Mouse (Mus musculus) fibroblast of lung, adult 2 months (primary cell): Measurements from ENCODE around the gene Acaca.

Experiments
- DNase-seq: peaks from one replicate; pipeline ENCODE4 v3.0.0-alpha.2; 2011; ENCODE audit warnings: low read depth

The Acaca gene

DNA sequence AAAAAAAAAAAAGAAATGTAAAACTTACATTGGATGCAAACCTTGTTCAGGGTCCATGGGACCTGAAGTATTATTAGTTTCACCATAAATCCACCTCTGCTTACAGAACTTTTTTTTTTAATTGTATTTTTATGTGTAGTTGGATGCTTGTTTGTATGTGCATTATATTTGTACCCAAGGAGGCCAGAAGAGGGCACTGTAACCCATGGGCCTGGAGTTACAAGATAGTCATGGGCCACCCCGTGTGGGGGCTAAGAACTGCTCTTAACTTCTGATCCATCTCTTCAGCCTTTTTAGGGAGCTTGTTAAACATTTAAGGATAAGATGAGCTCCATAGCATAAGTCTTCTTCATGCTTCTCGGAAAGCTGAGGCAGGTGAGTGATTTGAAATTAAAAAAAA is 21.4 kb downstream of the Acaca start:
- DNase-seq, result no peak

DNA sequence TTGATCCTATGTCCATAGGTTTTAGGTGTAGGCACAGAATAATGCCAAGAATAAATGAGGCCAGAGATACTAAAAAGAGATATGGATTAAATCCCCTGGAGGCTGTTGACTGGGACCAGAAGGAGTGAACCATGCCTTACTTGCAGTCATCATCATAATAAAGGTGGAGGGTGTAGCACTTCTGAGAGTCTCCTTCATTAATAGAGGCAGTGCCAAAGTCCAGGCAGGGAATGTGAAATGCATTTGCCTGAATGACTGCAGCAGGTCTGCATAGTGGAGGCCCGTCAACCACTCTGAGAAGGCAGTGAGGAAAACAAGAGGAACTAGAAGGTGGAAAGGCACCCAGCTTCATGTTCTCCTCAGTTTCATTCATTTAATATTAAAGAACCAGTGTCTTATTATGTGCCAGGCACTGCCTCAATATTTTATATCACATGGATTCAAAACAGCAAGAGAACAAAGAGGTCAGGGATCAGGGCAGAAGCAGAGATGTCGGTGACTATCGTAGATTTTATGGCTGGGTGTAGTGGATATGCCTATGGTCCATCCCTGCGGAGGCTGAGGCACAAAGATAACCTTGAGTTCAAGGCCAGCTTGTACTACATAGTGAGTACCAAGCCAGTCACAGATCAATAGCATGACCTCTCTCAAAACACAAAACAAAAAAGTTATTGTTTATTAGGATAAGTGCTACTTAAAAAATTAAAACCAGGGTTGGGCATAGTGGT is 27.2 kb downstream of the Acaca start:
- DNase-seq, result no peak

DNA sequence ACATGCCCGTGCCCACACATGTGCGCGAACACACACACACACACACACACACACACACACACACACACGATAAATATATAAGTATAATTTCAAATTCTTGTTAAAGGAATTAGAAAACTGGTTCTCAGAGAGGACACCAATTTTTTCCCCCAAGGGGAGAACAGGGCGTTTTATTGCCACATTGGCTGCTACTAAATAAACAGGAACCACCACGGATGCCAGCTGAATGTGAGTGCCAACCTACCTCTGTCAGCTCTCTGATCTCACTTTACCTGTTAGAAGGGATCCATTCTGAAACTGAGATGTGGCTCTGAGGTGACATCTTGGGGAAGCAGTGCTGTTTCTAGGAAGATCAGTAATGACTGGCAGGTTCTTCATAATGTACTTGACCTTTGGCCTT is 34.7 kb downstream of the Acaca start:
- DNase-seq, result no peak

DNA sequence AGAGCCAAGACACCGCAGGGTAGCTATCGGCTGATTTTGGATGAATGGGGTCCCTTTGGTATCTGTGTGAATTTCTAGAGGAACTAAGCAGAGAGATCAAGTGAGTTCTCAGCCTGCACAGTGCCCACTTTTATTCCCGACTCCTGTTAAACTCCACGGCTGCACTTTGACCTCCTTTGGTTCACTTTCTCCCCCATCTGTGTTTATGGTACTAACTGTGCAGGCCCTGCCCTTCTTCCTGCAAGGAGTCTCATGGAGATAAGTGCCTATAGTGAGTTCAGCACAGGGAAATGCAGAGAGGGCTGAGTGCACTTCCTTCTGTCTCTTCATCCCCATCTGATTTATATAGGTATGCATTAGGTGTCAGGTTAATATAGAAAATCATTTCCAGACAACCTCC is 35.1 kb downstream of the Acaca start:
- no peak for DNase-seq

DNA sequence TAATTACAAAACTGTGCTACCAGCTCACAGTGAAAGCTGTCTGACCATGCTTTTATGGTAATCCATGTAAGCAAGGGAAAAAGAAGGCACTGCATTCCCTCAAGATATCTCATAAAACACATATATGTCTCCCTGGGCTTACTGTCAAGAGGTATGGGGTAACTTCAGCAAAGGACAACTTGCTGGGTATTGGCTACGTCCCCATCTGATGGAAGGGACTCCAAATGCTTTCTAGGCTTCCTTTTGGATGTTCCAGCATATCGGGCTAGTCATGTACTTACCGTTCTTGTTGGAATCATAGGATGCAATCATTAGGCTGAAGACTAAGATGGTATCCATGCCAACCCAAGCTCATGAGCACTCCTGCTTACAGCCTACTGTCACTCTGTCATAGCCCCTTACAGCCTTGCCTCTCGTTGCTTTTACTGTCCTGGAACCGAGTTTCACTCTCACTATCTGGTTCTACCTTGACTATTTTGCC is 37.6 kb downstream of the Acaca start, which contains the start of gene Gm11437:
Gene Gm11437 (minus strand): TSS at position 431 of the 481 bp plus-strand sequence.
- no peak for DNase-seq

DNA sequence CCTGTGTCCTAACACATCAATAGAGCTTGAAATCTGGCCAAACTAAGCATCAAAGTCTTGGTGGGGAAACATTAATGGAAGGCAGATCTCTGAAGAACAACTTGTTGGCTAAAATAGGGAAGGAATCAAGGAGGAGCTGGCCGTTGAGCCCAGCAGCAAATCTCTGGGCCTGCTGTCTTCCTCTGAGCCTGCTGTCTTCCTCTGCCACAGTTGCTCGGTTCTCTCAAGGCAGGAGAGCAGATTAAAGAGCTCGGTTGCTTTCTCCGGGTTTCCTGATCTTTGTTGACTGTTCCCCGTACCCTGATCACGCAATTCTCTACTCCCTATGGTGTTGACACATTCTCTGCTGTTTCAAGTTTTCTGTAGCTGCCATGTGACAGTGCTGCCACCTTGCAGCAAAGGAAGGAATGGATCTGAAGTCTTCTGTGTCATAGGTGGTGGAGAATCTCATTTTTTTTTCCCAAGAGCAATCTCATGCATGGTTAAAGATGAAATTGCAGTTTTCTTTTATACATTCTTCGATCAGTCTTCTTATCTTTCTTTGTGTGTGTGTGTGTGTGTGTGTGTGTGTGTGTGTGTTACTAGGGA is 39.3 kb downstream of the Acaca start:
- no peak for DNase-seq

DNA sequence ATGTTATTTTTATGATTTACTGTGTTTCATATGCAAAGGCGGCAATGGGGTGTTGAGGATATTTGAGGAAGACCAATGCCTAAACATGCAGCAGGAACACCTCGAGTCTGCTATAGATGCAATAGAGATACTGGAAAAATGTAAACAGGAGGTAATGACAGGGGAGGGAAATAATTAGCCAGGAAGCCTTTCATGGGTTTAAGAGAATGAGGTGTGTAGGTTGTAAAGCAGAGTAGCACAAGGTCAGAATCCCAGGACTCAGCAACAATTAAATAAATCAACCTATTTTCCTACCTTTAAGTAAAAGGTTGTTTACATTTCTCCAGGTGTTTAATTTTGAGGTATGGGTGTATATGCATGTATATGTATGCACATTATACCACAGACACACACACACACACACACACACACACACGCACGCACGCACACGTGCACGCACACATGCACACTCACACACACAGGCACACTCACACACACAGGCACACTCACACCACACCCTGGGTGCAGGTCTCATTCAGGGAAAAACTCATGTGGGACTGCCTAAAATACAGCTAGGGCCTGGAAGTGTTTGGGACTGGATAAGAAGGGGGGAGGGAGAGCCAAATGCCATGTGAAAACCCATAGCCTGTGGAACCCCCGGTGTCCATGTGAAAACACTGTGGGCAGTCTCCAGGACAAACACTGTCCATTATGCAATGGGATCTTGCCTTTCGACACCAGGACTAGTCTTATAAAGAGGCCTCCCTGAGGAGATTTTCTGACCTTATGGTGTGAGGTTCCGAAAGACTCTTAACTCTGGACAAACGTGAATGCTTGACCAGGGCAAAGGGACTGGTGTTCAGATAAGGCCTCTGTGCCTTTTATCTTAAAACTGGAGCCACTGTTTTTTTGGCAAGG is 43.3 kb downstream of the Acaca start:
- no peak for DNase-seq

DNA sequence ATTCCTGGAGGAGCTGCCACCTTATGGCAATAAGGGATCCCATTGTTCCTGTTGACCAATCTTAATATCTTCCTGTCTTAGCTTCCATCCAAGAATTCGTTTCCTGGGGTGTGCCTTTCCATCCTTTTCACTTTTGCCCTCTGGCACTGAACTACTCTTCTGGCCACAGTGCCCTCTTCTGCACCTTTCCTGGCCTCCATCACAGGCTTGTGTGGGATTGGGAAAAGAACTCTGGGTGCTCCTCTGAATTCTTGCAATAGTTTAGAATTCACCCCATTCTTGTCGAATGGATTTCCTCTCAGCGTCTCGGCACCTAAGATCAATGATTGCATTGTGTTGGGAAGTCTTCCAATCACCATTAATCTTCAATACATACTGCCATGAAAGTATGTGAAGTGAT is 49.1 kb downstream of the Acaca start:
- DNase-seq, result no peak

DNA sequence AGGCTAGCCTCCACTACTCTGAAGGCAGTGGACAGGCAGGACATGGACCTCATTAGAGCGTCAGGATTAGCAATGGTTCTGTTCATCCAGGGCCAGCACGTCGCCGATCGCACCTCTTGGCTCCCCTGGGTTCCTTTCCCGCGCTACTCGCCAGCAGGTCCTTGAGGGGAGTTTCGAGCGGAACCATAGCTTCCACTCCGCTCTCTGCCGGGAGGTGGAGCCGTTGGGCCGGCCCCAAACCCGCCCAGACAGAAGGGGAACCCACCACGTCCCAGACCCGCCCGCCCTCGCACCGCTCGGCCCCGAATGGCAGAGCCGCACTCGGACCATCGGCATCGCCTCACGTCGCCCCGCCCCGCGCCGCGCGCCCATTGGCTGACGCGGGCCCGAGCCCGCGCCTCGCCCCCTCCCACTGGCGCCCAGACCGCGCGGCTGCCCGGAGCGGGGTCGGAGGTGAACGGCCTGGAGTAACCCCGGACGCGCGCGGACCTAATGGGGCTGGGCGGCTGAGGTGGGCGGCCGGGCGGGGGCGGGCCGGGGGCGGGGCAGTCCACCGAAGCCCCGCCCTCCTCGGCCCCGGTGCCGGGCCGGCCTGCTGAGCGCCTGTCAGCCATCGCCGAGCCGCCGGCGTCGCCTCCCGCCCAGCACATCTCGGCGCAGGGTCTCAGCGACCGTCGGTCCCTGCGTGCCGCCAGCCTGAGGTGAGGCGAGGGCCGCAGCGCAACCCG is 49.9 kb downstream of the Acaca start:
- DNase-seq, result peak; percentile 88

DNA sequence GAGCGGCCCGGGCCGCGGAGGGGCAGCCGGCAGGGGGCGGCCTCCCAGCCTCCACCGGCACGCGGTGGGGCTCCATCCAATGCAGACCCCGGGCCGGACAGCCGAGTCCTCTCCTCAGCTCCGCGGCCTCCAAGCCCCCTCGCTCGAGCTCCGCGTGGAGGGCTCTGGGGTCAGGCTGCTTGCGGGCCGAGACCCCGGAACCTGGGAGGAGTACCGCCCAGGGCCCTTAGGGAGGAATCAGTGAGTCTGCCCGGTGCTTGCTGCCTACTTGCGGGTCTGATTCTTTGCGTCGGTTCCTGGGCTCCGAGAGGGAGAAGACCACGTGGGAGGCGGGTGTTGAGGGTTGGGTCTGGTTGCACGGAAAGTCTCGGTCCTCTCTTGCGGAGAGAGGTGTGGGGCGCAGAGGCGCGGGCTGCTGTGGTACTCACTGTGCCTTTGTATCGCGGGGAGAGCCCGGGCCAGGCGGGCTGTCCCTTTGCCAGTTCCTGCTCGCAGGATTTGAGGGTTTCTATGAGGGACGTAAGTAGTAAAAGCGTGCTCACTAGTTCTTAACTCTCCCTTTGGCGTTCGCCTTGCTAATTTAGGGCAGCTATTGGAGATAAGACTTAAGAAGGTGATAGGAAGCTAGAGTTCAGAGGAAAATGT is 50.6 kb downstream of the Acaca start:
- DNase-seq, result no peak

DNA sequence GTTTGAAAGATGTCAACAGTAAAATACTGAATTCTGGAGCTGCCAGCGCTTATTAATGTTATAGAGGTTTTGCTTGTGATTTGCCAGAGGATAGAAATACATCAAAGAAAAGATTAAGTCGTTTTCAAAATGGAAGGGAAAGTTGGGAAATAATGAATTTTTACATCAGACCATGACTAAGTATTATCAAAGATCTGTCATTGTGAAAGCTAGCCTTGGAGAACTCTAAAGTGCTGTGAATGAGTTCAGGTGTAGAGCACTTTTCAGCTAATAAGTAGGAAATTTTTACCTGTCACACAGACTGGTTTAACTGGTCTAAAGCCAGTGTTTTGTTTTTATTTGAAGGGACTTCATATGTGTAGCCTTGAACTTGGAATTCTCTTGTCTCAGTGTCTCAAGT is 51.8 kb downstream of the Acaca start:
- DNase-seq, result no peak

DNA sequence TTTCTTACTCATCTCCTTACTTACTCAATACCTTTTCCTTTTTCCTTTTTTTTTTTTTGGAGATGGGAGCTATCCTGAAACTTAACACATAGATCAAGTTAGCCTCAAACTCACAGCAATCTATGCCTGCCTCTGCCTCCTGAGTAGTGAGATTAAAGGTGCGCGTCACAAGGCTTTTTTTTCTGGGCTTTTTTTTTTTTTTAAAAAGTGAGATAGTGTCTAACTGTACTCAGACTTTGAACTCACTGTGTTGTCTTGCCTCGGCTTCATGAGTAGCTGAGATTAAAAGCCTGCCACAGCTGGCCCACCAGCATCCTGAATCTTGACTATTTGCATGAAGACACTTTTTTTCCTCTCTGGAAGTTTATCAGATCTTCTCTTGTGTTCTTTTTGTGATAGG is 59.1 kb downstream of the Acaca start:
- DNase-seq, result no peak

DNA sequence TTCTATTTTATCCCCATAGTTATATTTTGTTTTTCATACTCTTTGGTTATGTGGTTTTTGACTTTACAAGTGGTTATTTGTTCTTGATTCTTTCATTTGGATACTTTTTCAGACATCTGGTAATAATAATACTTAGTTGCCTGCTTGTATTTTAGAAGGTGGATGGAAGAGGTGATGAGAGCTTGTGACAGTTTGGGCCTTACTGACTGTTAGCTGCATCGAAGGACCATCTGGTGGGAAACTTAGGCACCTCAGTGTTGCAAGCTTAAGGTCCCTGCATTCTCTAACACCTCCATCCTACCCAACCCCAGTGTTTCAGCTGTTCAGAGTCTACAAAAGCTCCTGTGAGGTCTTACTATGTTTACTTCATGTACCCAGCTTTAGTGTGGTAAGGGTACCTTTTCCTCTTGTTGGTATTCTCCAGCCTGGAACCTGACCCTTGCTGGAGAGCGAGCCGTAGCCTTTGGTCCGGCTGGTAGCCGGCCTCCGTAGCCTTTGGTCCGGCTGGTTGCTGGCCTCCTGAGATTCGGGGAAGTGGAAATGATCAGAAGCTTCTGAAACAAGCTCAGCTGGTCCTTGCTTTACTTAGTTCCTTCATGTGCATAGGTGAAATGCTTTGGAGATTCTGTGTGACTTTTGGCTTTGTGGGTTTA is 61.2 kb downstream of the Acaca start:
- DNase-seq, result peak; percentile 66

DNA sequence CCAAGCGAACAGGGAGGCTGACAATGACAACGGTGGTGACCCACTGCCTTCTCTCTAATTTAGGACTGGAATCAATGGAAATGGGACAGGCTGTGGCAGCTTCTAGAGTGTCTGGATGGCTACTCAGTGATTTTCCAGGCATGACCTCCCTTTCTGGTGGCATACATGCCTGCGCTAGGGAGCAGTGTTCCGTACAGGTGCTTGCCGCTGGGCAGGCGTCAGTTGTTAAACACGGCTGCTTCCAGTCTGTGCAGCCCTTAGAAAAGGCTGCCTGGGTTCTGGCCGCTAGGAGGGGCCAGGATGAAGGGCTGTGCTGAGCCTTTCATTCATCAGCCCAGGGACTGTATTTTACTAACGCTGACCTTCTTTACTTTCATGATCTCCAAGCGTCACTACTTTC is 63.8 kb downstream of the Acaca start:
- DNase-seq, result no peak

DNA sequence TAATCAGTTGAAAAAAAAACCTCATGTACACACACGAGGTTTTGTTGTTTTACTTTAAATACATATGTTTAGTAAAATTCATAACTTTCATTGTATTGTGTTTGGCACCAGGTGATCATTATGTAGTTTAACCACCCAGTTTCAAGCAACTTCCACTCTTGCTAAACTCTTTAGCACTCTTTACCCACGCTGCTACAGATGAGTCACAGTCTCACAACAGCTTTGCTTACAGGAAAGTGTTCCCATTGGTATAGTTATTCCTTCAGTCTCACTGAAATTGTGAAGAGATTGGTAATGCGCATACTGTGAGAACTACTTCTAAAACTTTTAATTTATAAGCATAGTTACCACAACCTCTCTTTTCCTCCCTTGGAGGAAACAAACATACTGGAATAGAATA is 65.3 kb downstream of the Acaca start:
- no peak for DNase-seq

DNA sequence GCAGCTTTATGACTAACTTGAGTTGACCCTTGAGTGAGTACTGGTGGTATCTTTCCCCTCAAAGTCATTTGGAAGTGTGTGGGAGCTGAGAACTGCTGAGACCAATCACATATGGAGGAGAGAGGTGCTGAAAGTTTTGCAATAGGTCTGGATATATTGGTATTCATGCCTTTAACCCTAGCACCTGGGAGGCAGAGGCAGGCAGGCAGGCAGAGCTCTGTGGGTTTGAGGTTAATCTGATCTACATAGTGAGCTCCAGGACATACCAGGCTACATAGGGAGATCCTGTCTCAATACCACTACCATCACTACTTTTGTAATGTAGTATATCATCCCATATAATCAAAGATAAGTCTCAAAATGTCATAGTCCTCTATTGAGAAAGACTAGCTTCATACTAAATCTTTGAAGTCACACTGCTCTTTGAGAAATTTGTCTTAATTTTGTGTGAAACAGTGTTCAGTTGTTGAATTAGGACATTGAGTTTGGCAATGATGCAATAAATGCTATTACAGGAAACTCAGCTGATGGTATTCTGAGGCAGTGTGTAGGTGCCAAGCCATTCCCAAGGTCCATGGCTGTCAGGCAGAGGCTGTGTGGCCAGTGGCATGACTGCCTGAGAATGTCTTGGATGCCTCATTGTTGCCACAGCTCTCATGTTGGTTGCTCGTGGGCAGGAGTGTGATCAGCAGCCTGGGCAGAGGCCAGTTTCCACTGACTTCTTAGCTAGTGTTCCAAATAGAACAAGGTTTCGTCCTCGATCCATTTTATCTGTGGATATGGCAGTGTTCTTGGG is 68.3 kb downstream of the Acaca start:
- peak; percentile 94 for DNase-seq

DNA sequence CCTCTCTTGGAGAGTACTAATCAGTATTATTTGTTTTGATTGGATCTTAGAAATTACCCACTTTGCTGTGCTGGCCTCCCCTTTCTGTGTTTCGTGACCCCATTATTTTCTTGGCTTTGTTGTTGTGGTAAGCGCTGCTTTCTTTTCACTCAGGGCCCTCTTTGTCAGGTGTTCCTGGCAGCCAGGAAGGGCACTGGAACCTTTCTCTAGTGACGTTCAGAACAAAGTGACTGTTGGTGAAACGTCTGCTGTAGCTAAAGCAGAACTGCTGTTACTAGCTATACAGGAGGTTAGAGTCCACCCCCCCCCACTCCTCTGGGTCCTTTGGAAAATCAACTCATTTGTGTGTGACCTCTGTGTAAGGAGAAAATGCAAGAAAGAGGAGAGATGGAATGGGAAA is 76.3 kb downstream of the Acaca start:
- no peak for DNase-seq

DNA sequence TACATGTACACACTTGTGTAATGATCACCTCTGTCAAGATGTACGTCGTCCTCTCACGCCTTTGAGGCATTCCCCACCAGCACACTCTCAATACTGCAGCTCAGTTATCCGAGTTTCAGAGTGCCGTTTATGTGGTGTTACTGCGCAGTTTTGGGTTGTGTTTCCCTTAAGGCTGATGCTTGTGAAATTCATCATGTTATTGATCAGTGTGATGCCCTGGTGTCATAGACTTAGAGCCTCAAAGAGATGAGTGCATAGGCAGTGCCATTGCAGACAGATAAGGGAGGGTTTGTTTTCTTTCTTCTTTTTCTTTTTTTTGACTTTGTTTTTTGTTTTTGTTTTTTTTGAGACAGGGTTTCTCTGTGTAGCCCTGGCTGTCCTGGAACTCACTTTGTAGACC is 81.4 kb downstream of the Acaca start:
- DNase-seq, result no peak

DNA sequence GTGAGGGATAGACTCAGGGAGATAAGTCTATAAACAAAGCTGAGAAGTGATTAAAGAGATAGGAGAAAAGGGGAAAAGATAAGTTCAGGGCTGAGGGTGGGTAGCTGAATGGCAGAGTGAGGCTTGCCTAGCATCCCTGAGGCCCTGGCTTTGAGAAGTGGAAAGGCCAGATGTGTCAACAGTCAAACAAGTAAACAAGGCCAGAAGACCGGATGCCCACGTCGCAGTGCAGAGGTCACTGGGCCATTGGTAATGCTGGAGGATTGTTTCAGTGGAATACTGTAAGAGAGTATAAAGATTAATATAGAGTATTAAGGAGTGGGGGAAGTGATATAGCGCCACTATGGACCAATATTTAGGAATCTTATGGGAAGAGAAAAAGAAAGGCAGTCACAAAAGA is 89.5 kb downstream of the Acaca start:
- DNase-seq, result no peak

DNA sequence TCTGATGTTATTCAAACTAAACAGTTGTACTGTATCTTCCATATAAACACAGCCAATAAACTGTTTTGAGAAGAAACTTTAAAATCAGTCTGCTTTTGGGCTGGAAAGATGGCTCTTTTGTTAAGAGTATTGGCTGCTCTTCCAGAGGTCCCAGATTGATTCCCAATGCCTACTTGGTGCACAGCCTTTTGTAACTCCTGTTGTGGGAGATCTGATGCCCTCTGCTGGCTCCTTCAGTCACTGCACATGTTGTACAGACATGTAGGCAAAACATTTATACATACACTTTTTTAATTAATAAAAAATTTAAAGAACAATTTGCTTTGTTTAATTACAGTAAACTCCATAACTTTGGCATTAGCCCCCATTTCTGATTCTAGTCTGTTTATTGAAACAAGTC is 114.1 kb downstream of the Acaca start:
- DNase-seq, result peak; percentile 32
